Mouse (Mus musculus) gastrocnemius, adult 8-10 months (tissue): ENCODE results near the gene Sbk3. TPM values are rescaled to one million over a fixed set of nuclear protein-coding genes. Genes with fewer than 3 reads are reported as not detected.

Experiments
- DNase-seq, 2 experiments: peaks; one replicate each; pipeline ENCODE4 v3.0.0; 2022; ENCODE audit warnings: low spot score in 2 of 2
- total RNA-seq, 4 experiments: library from RNA; stranded (reverse); gene quantifications; 2 replicates each; pipeline ENCODE4 v1.2.4; 2022

Sbk3 gene
- total RNA-seq, 4 experiments from 2014 or later, result 0.58 to 1.6 (median 1.1) TPM

DNA sequence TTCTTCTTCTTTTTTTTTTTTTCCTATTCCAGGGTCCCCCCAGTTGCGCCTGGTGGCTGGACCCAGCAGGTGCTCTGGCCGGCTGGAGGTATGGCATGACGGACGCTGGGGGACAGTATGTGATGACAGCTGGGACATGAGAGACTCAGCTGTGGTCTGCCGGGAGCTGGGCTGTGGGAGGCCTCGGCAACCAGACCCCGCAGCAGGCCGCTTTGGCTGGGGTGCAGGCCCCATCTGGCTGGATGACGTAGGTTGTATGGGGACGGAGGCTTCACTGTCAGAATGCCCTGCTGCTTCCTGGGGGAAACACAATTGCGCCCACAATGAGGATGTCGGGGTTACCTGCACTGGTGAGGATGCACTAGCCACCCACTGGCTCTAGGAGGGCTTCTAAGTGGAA, 37.9 kb downstream of the Sbk3 start:
- DNase-seq, result no peak

GRCm38 (mm10) chr7:4928323-4928722, 42.6 kb downstream of the Sbk3 start:
- DNase-seq, result no peak

GRCm38 (mm10) chr7:4927711-4928110, 43.3 kb downstream of the Sbk3 start:
- no peak for DNase-seq

DNA sequence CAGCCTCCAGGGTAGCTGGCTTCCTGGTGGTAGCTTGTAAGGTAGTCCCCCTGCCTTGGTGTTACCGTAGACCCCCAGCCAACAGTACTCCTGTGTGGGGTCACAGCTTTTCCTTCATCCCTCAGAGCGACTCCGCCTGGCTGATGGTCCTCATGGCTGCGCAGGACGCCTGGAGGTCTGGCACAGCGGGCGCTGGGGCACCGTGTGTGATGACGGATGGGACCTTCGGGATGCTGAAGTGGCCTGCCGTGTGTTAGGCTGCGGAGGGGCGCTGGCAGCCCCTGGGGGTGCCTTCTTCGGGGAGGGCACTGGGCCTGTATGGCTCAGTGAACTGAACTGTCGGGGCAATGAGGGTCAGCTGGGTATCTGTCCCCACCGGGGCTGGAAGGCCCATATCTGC, 44.1 kb downstream of the Sbk3 start:
- no peak for DNase-seq

DNA sequence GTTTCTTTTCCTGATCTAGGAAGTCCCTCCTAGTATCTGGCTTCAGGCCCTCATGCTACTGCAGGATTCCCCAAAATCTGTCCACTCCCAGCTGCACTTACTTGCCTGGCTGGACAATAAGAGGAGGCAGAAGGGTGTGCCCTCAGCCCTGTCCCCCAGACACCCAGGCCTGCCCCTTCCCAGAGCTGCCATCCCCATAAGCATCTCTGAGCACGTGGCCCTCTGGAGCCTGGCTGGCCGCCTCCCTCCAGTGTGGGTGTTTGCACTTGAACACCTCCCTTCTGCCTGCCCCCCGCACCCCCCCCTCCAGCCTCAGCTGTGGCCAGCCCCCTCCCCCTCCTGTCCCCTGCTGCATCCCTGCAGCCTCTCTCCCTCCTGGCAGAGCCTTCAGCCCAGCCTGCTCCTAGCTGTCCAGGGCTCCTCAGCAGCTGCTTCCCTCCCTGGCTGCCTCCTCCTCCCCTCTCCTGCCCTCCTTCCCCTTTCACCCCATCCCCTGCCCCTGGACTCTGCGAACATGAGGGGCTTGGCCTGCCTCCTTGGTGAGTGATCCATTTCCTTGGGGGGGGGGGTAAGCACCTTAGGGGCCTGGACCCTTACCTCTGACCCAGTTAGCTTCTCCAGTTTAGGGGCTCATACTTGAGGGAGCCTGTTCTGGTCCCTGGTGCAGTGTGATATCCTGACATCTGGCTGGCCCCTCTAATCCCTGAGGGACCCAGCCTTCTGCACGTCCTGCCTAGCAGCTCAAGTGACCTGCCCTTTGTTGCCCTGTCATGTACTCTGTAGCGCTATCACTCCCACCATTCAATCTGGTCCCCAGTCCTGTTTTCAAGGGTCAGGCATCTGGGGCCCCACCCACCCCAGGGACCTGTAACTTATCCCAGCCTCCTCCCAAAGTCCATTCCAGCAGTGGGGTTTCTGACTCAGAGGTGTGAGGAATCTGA, 45.3 kb downstream of the Sbk3 start, which contains the start of gene Ssc5d:
TSS of gene Ssc5d (plus strand) at position 345 of the 941 bp plus-strand sequence.
- peak; percentile 57 to 75 for DNase-seq

DNA sequence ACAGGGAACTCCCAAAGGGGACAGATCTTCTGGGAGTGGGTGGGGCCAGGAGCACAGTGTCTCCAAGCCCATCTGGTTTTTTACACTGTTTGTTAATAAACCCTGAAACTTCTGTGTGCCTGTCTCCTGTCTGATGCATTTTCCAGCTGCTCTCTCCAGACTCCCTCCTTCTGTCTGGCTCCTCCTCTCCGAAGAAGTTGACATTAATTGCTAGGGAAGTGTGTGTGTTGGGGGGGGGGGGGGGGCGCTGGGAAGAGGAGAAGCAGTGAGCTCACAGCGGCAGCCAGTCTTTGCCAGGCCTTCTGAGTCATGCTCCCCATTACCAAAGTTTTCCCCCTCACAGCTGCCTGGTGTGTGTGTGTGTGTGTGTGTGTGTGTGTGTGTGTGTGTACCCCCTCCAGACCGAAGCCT, 46.1 kb downstream of the Sbk3 start:
- peak; percentile 29 to 61 for DNase-seq

DNA sequence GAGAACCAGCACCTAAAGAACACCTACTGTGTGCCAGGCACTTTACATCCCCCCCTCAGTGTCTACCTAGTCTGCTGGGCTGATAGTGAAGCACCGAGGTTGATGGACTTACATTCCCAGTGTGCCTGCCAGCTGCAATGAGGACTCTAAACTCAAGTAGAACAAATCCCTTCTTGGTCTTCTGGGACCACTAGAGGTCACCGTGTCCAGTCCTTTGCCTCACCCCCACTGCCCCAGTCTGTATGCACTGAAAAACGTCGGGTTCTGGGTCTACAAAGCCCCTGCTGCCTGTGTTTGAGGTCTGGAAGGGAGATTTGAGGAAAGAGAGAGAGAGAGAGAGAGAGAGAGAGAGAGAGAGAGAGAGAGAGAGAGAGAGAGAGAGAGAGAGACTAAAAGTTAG, 46.5 kb downstream of the Sbk3 start:
- peak in 1 of 2 experiments; percentile 2 for DNase-seq

DNA sequence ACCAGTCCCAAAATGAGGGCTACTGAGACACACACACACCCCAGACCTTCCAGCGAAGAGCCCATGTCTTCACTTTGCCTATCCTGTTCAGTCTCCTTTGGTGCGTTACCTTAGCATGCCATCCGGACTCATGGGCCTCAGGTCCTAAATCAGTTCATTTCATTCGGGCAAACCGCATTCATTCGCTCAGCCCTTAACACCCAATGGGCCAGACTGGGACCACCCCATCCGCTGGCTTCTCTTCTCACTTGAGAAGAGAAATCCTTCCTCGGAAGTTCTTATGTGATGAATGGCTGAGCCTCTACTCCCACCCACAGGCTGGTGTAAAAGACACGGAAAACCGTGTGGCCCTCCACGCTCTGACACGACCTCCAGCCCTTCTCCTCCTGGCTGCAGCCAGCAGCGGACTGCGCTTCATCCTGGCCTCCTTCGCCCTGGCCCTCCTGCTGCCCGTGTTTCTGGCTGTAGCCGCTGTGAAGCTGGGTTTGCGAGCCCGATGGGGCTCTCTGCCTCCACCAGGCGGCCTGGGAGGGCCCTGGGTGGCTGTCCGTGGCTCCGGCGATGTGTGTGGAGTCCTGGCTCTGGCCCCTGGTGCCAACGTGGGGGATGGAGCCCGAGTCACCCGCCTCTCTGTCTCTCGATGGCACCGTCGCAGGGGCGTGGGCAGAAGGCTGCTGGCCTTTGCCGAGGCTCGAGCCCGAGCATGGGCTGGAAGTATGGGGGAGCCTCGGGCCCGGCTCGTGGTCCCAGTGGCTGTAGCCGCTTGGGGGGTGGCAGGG, 47.2 kb downstream of the Sbk3 start:
- peak; percentile 18 to 50 for DNase-seq

GRCm38 (mm10) chr7:4922931-4923565, 47.9 kb downstream of the Sbk3 start:
- DNase-seq, result peak; percentile 17 to 43

DNA sequence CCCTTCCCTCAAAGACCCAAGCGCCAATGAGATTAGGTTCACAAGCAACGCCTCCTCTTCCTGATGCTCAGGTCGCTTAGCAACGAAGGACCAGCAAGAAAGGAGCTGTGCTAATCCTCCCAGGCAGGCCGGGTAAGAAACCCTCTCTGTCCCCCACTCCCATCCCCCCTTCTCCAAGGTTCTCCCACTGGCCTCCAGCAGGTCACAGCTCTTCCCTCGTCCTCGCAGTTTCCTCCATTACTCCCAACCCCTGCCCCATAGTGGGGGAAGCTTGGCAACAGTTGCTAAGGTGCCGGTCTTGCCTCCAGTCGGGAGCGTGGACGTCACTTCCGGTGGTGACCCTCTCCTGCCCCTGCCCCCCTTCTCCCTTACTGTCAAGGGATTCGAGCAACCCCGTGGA, 48.5 kb downstream of the Sbk3 start:
- peak; percentile 39 to 54 for DNase-seq

DNA sequence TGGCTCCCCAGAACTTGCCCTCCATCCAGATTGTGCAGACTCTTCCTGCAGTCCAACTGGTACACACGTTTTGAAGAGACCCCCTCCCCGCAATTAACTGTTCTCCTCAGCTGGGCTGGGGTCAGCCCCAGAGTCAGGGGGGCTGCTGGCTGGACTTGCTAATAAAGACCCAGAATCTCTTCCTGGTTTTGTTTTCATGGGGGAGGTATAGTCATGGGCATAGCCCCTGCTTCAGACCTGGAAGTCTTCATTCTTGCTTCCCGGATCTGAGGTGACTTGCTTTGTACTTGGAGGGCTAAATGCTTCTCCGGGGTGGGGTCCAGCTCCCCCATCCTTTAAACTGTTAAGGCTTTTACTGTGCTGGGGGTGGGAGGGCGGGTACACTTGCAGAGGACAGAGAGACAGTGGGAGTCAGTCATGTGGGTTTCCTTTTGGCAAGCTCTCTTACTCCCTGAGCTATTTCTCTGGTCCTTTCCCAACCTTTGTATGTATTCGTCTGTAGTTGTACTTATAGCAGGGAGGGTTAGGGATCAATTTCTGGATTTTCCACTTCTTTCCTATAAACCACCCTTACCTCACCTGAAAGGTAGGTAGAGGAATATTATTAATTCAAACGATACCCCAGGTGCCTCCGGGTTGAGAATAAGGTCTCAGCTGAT, 49.0 kb downstream of the Sbk3 start, which contains the start of gene Nat14:
TSS of gene Nat14 (plus strand) at position 205 of the 659 bp plus-strand sequence.
- no peak for DNase-seq

- DNase-seq, result peak in 1 of 2 experiments; percentile 2
Observed at GRCm38 (mm10) chr7:4920976-4921823, 49.8 kb downstream of the Sbk3 start.

DNA sequence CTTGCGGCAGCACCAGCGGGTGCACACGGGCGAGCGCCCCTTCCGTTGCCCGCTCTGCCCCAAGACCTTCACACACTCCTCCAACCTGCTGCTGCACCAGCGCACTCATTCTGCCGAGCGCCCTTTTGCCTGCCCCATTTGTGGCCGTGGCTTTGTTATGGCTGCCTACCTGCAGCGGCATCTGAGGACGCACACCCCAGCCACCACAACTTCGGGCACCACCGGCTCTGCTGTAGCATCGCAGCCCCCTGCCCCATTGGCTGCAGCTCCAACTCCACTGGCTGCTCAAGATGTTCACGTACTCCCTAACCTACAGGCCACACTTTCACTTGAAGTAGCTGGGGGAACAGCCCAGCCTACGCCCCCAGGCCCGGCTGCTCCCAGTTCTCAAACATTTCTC, 50.5 kb downstream of the Sbk3 start:
- peak in 1 of 2 experiments; percentile 2 for DNase-seq

- no peak for DNase-seq
Observed at GRCm38 (mm10) chr7:4919971-4920370, 51.0 kb downstream of the Sbk3 start.

- DNase-seq, result peak in 1 of 2 experiments; percentile 2
Observed at GRCm38 (mm10) chr7:4919096-4919495, 51.9 kb downstream of the Sbk3 start.

GRCm38 (mm10) chr7:4918681-4919080, 52.3 kb downstream of the Sbk3 start:
- no peak for DNase-seq

GRCm38 (mm10) chr7:4917494-4917893, 53.5 kb downstream of the Sbk3 start:
- peak in 1 of 2 experiments; percentile 1 for DNase-seq

GRCm38 (mm10) chr7:4915669-4916416, 55.1 kb downstream of the Sbk3 start:
- no peak for DNase-seq
